Mouse (Mus musculus): ENCODE results near the gene Cd300lg.

The Cd300lg gene

GRCm38 (mm10) chr11:102053183-102053582 lies 11.9 kb downstream of the Cd300lg start:
- DNase-seq, result no peak

- DNase-seq, result peak; percentile 78 to 80
Observed at GRCm38 (mm10) chr11:102053847-102054246, 12.5 kb downstream of the Cd300lg start.

DNA sequence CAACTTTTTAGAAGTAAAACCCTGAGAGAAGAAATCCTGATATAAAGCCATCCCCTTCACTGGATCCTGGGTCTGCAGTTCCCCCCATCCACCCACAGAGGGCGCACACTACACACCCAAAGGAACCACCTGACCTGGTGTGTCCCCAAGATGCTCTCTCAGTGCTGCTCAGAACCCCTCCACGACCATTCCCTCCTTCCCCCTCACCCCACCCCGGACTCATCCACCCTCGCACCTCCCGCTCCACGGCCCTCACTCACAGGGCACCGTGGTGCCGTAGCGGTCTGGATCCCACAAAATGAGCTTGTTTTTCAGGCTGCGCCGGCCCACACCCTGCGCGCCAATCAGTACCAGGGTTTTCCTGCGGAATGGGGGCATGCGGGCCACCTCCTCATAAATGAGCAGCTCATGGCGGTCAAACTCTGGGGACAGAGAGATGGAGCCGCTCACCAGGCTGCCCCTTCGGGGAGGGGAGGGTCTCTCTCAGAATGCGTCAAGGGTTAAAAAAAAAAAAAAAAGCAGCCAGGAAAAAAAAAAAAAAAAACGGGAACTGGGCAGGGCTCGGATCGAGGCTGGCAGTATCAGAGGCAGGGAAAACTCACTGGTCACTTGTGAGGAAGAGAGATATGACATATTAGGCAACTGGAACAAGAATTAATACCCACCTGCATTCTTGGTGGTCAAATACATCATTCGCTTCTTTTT lies 20.1 kb downstream of the Cd300lg start:
- DNase-seq, result peak; percentile 82 to 83

GRCm38 (mm10) chr11:102061941-102062473 lies 20.7 kb downstream of the Cd300lg start:
- no peak for DNase-seq

- peak; percentile 47 to 60 for DNase-seq
Observed at GRCm38 (mm10) chr11:102063076-102063475, 21.8 kb downstream of the Cd300lg start.

GRCm38 (mm10) chr11:102068969-102069368 lies 27.7 kb downstream of the Cd300lg start:
- no peak for DNase-seq

DNA sequence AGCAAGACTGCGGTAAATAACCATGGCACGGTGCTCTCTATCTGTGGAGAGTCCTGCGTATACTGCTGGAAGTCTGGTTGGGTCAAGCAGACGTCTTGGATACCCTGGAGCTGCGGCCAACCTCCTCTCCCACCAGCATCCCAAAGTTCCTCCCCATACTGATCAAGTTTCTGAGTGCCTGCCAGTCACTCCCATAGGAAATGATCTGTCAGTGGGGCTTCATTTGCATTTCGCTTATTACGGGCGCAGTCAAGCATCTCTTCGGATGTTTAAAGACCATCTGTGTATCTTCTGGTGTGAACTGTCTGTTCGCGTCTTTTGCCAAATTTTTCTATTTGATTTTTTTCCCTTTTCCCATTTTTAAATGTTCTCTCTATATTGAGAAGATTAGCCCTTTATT lies 28.3 kb downstream of the Cd300lg start:
- DNase-seq, result no peak

GRCm38 (mm10) chr11:102070426-102070825 lies 29.1 kb downstream of the Cd300lg start:
- DNase-seq, result no peak

DNA sequence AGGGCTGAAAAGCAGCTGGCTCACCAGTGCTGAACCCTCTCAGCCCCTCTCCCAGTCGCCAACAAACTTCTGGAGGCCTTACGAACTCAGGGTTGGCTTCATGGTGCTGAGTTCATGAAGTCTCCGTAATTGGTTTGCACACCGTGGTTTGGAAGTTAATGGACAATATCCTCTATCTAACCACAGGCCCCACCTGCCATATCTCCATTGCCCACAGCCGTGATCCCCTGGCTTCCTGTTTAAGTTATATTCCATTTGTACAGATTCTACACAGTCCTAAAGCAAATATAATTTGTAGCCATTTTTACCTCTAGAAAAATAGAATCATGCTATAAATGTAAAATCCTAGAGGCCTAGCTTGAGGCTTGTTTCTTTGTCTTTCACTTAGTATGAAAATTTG lies 31.4 kb downstream of the Cd300lg start:
- DNase-seq, result no peak

DNA sequence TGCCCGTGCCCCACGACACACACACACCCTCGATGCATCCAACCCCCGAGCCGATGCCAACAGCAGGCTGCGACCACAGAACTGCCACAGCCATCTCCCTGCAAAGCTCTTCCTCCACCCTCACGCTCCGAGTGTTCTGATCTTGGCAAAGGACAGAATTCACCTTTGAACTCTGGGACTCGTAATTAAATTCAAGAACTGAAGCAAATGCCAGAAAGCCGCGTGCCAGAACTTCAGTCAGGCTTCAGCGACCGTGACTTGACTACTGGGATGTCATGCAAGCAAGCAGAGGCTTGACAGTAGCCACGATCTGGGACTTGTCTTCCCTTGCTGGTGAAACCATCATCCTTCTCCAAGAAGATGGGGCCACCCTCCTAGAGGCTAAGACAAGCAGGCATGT lies 32.4 kb downstream of the Cd300lg start:
- no peak for DNase-seq

DNA sequence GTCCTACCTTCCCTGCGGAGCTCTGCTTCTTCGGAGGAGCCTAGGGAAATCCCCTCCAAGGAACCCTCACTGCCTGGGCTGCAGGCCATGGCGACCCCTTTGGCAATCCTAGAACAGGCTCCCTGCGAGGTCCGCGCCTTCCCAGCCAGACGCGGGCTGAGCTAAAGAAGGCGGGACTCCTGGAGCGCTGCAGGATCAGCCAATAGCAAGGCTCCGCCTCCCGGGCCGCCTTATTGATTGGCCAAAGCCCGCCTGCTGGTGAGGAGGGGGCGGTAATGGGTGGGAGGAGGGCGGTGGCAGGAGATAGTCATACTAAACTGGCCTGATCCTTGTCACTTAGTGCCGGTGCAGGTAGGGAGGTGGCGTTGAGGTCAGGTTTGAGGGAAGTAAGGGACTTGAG lies 41.0 kb downstream of the Cd300lg start:
- peak; percentile 49 to 58 for DNase-seq

GRCm38 (mm10) chr11:102083193-102083592 lies 41.9 kb downstream of the Cd300lg start:
- no peak for DNase-seq

- no peak for DNase-seq
Observed at GRCm38 (mm10) chr11:102084159-102084558, 42.9 kb downstream of the Cd300lg start.

GRCm38 (mm10) chr11:102086331-102086730 lies 45.0 kb downstream of the Cd300lg start:
- DNase-seq, result no peak

- DNase-seq, result peak; percentile 74 to 81
Observed at GRCm38 (mm10) chr11:102087081-102087751, 45.9 kb downstream of the Cd300lg start.

DNA sequence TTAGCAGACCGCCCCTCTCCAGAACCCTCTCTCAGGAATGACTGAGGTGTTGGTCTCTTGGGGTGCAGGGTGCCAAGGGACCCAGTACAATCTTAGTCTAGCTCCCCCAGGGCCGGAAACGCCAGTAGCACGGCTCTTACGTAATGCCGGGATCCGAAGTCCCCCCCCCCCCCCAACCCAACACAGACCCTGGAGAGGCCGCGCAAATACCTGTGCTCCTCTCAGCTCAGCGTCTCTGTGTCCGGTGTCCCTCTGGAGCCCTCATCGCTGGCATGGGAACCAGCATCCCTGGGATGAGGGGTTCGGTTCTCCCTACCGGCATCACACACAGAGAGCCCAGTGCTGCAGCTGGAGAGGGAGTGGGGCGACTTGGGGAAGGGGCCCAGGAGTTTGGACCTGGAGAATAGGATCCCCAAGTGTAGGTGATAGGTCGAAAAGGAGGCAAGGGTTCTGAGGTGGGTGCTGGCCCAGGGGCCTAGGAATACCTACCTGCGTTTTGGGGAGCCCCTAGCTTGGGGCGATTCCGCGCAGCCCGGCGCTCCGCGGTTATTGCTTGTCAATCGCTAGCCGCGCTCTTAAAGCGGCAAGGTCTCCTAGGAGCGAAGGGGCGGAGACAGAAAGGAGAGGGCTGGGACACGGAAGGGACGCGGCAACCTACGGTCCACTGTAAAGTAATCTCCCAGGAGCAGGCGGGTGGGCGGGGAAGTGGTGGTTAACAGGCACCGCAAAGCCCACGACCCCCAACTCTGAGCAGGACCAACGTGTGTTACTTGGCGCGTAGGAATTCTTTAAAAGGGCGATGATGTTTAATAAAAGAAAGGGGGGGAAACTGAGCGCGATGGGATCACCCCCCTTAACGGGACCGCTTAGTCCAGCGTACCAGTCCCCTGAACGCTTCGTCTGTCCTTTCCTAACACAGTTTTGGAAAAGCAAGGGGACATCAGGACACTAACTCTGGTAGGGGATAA lies 46.9 kb downstream of the Cd300lg start, which contains the start of gene Mpp2:
Gene Mpp2 (minus strand): TSS at position 585 of the 968 bp plus-strand sequence.
- DNase-seq, result peak; percentile 65 to 68

GRCm38 (mm10) chr11:102089088-102089808 lies 47.9 kb downstream of the Cd300lg start:
- DNase-seq, result peak; percentile 76 to 78

DNA sequence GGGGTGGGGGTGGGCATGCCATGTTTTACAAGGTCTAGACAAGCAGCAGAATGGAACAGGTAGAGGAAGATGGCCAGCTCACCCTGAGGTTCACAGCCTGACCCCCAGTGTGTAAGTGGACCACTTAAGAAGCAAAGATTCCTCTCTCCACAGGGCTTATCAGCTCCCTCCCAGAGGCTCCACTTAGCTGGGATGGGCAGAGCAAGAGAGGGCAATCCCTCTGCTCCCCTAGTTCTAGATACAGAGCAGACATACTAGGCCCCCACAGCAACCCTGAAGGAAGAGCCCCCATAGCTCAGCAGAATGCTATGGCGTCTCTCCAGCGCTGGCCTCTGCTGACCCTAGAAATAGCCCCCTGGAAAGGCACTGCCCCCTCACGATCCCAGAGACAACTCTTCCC lies 54.4 kb downstream of the Cd300lg start:
- no peak for DNase-seq

DNA sequence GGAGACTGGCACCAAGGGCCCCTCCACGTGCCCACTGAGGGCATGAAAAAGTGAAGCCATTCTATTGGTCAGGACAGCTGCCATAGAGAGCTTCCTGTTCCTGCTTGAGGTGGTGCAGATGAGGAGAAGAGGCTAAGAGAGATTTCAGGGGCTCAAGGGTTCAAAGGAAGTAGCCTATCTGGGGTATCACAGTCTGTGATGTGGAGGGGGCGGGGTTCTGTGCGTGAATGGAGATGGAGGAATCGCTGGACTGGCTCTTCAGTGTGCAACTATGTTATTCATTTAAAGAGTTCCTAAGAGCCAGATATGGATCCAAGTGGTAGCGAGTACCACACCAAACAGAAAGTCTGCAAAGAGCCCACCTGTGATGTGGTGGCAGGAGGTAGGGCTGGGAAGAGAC lies 55.1 kb downstream of the Cd300lg start:
- no peak for DNase-seq

DNA sequence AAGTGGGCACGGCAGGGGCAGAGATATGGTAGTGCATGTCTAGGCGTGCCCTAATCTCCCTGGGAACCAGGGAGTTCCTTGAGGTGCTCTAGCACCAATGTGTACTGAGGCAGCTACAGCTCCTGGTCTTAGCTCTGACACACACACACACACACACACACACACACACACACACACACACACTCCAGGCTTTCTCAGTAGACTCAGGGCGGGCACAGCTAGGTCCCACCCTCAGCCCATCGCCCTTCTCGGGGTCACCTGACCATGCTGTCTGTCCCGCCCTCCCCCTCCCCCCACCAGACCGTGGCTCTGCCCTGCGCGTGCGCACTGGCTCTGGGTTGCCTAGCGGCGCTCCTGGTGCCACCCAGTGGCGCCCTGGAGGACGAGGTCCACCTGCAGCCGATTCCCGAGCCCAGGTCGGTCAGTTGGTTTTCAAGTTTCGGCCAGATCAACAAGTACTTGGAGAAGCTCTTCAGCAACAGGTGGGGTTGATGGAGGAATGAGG lies 55.6 kb downstream of the Cd300lg start:
- peak; percentile 67 to 82 for DNase-seq

DNA sequence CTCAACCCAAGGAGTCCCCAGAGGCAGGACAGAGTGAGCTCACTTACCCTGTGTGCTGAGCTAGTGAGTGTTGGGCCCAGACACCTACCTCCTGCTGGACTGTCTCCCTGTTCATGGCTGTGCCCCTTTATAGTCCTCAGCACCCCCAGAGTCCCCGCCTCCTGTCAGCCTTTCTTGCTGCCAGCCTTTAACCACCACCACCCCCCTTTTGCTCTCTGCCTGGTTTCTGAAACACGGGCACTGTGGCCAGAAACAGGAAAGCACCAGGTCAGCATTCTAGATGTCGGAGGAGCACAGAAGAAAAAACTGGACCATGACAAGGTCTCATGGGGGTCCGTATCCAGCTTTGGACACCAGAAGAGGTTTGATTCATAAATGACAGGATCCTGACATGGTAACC lies 59.9 kb downstream of the Cd300lg start, which contains the start of gene Ppy:
Gene Ppy (minus strand): TSS at position 101 of the 400 bp plus-strand sequence.
- no peak for DNase-seq

Measured in cerebellum, postnatal 36 days (tissue).